Mouse (Mus musculus) embryonic facial prominence, embryonic 14.5 days (tissue): ENCODE data around the gene Atp8a1. TPM values are rescaled to one million over a fixed set of nuclear protein-coding genes. Genes with fewer than 3 reads are reported as not detected.
A peak's percentile ranks its signal among the peaks of the same experiment; 100 is the strongest.

Experiments used
- ATAC-seq: fragments of 200-750 bp; cut with Nextera tagmentation; 2 replicates; pipeline ENCODE4 v1.8.0; 2017; ENCODE audit warnings: low read depth, moderate number of reproducible peaks, moderate TSS enrichment
- DNase-seq: peaks from one replicate; pipeline ENCODE4 v3.0.0-alpha.2; 2015; ENCODE audit warnings: low spot score
- H3K27ac ChIP-seq: fragments of 300-500 bp; sonication (generic); replicated peaks from 2 replicates; pipeline ENCODE4 v1.5.1; 2014; ENCODE audit warnings: low read depth, mild to moderate bottlenecking, low read length, moderate library complexity
- H3K27me3 ChIP-seq: fragments of 300-500 bp; sonication (generic); replicated peaks from 2 replicates; pipeline ENCODE4 v1.6.1; 2014; ENCODE audit warnings: low read length; ENCODE audit not compliant: control insufficient read depth, insufficient read depth
- H3K36me3 ChIP-seq: fragments of 300-500 bp; sonication (generic); 2 replicates; pipeline ENCODE4 v1.6.1; 2014; ENCODE audit warnings: low read length, mixed read lengths; ENCODE audit not compliant: control insufficient read depth, insufficient read depth
- H3K4me1 ChIP-seq: fragments of 300-500 bp; sonication (generic); 2 replicates; pipeline ENCODE4 v1.6.1; 2014; ENCODE audit warnings: antibody characterized with exemption, low read length; ENCODE audit not compliant: control insufficient read depth, insufficient read depth
- H3K4me2 ChIP-seq: fragments of 300-500 bp; sonication (generic); 2 replicates; pipeline ENCODE4 v1.6.1; 2014; ENCODE audit warnings: low read depth, mild to moderate bottlenecking, low read length, moderate library complexity, mixed read lengths
- H3K4me3 ChIP-seq: fragments of 300-500 bp; sonication (generic); 2 replicates; pipeline ENCODE4 v1.5.1; 2014; ENCODE audit warnings: low read depth, mild to moderate bottlenecking, low read length
- H3K9ac ChIP-seq: fragments of 300-500 bp; sonication (generic); 2 replicates; pipeline ENCODE4 v1.6.1; 2014; ENCODE audit warnings: low read depth, mild to moderate bottlenecking, low read length, moderate library complexity, mixed read lengths
- H3K9me3 ChIP-seq: fragments of 300-500 bp; sonication (generic); 2 replicates; pipeline ENCODE4 v1.6.1; 2016; ENCODE audit warnings: low read length; ENCODE audit not compliant: control insufficient read depth
- WGBS: fragments of 180-500 bp; shearing (Covaris S2); extraction: QIAGEN DNeasy Blood & Tissue Kit; methylation state at CpG from one replicate; pipeline ENCODE4 v1.1.7; 2014; 5-methylcytosine and 5-hydroxymethylcytosine counted together
- polyA plus RNA-seq: library from polyadenylated mRNA; unstranded; fragments of >200 nt; fragmentation: Nextera tagmentation; extraction: Ambion mirVana; gene quantifications from 2 replicates; pipeline ENCODE4 v1.2.1, GENCODE M21; 2014

Gene Atp8a1
- polyA plus RNA-seq, 1 experiment from 2014 or later: 14.2 TPM

DNA sequence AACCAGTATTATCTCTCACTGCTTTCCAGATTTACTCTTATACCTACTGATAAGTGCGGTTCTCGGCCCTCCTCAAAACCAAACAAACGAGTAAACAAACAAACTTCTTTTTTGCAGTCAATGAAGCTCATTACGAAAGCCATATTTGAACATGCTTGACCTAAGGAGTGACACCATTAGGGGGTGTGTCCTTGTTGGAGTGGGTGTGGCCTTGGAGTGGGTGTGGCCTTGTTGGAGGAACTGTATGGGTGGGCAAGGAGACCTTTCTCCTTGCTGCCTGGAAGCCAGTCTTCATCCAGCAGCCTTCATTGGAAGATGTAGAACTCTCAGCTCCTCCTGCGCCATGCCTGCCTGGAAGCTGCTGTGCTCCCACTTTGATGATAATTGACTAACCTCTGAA lies 13.4 kb downstream of the Atp8a1 start:
- Histone ChIP-seq H3K27me3 (no peaks in the 10 kb centered on the region), H3K4me1 (no peaks in the 10 kb centered on the region), H3K4me3 (no peak overlapping the region), H3K9ac (no peak overlapping the region), H3K36me3 (no peaks in the 10 kb centered on the region), H3K27ac (no peak overlapping the region), H3K4me2 (no peak overlapping the region), H3K9me3 (no peaks in the 10 kb centered on the region)
- no peak for ATAC-seq
- no peak for DNase-seq
- WGBS: 95% methylated on average over 5 of the region's 5 CpGs

DNA sequence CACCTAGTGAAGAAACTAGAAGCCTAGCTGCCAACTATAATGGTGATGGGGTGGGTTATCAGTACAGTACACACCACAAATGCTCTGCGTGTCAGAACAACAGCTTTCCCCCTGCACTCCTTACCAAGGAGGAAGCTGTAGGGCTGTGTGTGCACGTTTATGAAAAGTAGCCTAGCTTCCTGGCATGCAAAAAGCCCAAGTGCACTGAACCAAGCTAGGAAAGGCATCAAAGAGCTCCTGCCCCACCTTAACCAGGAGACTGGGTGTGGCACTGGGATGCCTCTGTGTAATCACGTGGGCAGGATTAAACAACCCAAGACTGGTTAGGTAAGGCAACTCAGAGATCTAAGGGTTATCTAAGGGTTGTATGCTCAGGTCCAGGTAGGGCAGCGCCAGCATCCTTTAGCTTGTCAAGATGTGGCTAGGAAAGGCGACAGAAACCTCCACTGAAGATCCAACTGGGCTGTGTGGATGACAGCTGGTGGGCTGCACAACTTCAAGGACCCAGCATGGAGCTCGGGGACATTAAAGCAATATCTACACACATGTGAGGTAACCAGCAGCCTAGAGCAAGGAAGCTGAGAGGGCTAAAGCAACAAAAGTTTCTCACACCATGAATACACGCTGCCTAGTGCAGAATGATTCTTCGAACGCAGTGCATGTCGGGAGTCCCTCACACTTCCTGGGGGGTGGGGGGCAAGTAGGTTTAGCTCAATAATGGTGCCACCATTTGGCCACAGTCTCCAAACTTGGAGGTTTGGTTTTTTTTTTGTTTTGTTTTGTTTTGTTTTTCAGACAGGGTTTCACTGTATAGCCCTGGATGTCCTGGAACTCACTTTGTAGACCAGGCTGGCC lies 15.7 kb downstream of the Atp8a1 start:
- DNase-seq (peak; percentile 29), ATAC-seq (no peak)
- H3K27me3 ChIP-seq: no peaks in the 10 kb centered on the region
- no peaks in the 10 kb centered on the region for H3K4me1 ChIP-seq
- no peak overlapping the region for H3K4me3 ChIP-seq
- 80% methylated on average over 10 of the region's 10 CpGs for WGBS
- H3K4me2 ChIP-seq: no peak overlapping the region
- H3K9me3 ChIP-seq: no peaks in the 10 kb centered on the region
- H3K27ac ChIP-seq: no peak overlapping the region
- no peak overlapping the region for H3K9ac ChIP-seq
- no peaks in the 10 kb centered on the region for H3K36me3 ChIP-seq

DNA sequence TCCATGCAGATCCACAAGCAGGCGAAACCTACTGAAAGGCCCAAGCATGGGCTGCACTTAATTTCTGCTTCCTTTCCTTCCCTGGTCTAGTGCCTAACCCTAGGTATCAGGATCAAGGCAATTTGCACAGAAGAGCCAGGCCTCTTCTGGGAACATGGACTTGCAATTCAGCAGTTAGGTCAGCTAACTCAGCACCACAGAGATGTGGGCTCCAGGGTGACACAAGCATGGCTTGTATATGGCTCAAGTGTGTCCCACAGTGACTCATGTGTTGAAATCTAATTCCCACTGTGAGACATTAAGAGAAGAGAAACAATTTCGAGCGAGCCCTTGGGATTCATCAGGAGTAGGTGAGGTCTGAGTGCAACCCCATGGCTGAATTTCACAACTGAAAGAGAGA lies 18.9 kb downstream of the Atp8a1 start:
- H3K9ac ChIP-seq: no peak overlapping the region
- ATAC-seq: peak; percentile 17; the same call in 1 of the 2 replicates
- H3K27ac ChIP-seq: no peak overlapping the region
- no peak for DNase-seq
- H3K9me3 ChIP-seq: no peaks in the 10 kb centered on the region
- H3K36me3 ChIP-seq: no peaks in the 10 kb centered on the region
- H3K4me1 ChIP-seq: no peaks in the 10 kb centered on the region
- no peaks in the 10 kb centered on the region for H3K27me3 ChIP-seq
- H3K4me2 ChIP-seq: no peak overlapping the region
- 92% methylated on average over 3 of the region's 3 CpGs for WGBS
- H3K4me3 ChIP-seq: no peak overlapping the region

DNA sequence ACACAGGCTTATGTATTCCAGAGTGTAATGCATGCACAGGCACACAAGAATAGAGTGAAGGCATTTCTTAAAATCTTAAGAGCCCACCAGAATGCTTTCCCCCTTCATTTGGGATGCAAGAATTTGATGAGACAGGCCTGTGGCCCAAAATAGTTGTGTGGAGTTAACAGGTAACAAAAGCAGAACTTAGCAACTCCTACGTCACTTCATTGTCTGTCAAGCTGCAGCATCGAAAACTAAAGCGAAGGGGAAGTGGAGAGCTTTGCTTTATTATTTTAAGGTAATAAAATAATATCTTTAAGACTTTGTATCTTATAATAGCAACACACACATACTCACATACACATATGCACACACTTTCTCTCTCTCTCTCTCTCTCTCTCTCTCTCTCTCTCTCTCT lies 20.3 kb downstream of the Atp8a1 start:
- no peaks in the 10 kb centered on the region for H3K9me3 ChIP-seq
- ATAC-seq: no peak
- H3K36me3 ChIP-seq: no peaks in the 10 kb centered on the region

DNA sequence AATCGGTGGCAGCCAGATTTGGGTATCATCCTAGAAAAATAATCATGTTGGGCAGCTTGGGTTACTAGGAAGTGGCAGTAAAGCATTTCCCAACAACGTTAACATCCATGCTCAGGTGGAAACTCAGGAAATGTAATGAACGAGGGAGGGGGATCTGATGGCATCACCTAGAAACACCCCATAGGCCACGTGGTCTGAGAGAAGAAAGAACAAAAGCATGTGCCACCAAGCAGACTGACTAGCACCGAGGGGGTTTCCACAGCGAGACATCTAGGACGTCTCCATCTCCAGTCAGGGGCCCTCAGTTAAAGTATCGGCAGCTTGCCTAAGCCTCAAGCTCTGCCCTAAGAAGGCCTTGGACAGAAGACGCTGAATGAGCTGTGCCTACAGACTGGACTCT lies 21.0 kb downstream of the Atp8a1 start:
- no peaks in the 10 kb centered on the region for H3K4me1 ChIP-seq
- H3K4me3 ChIP-seq: no peak overlapping the region

More for the DNA sequence above, 20.3 kb downstream of the Atp8a1 start:
- H3K27ac ChIP-seq: no peak overlapping the region
- H3K4me3 ChIP-seq: no peak overlapping the region
- no peaks in the 10 kb centered on the region for H3K27me3 ChIP-seq
- H3K9ac ChIP-seq: no peak overlapping the region
- 95% methylated on average over 3 of the region's 3 CpGs for WGBS
- no peaks in the 10 kb centered on the region for H3K4me1 ChIP-seq
- no peak for DNase-seq
- no peak overlapping the region for H3K4me2 ChIP-seq

DNA sequence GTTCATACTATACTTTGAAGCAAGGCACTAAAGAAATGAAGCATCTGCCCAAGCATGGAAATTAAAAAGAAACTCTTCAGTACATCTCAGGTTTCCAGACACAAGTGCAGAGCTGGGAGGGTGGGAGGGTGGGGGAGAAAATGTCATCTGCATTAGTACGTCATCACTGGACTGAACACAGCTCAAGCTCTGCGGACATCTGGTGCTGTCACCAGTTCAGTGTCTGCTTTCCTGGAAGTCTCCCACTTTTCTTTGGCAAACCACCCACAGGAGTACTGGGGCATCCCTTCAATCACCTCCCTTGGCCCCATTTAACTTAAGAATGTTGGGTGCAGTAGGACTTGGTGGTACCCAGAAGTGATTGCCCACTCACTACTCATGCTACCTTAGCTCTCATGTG lies 22.6 kb downstream of the Atp8a1 start:
- 55% methylated on average over 2 of the region's 2 CpGs for whole genome bisulfite sequencing
- H3K4me2 ChIP-seq: no peak overlapping the region
- H3K9ac ChIP-seq: no peak overlapping the region
- H3K9me3 ChIP-seq: no peaks in the 10 kb centered on the region
- ATAC-seq (peak; percentile 38; the same call in 1 of the 2 replicates), DNase-seq (no peak)
- no peak overlapping the region for H3K4me3 ChIP-seq
- H3K36me3 ChIP-seq: no peaks in the 10 kb centered on the region
- no peak overlapping the region for H3K27ac ChIP-seq
- no peaks in the 10 kb centered on the region for H3K4me1 ChIP-seq
- H3K27me3 ChIP-seq: no peaks in the 10 kb centered on the region

More for the DNA sequence above, 21.0 kb downstream of the Atp8a1 start:
- ATAC-seq (no peak), DNase-seq (no peak)
- H3K27me3 ChIP-seq: no peaks in the 10 kb centered on the region
- H3K9me3 ChIP-seq: no peaks in the 10 kb centered on the region
- H3K9ac ChIP-seq: no peak overlapping the region
- WGBS: 83% methylated on average over 9 of the region's 9 CpGs
- H3K27ac ChIP-seq: no peak overlapping the region
- H3K36me3 ChIP-seq: no peaks in the 10 kb centered on the region
- H3K4me2 ChIP-seq: no peak overlapping the region

DNA sequence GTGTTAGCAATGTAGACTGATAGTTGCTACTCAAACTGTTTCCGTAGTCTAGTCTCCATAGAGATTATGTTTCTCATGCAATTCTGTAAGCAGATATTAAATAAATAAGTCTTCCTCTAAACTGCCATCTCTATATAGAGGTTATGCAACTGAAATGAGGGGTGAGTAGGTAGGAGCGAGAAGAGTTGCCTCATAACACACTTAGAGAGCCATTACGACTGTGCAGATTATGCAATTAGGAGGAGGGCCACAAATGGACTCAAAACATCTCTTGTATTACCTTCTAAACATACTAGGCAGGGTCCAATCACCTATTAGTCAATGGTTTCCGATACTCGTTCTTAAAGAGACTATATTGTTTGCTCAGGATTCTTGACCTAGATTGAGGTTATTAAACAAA lies 23.5 kb downstream of the Atp8a1 start:
- Histone ChIP-seq H3K9ac (no peak overlapping the region), H3K4me3 (no peak overlapping the region), H3K27me3 (no peaks in the 10 kb centered on the region), H3K36me3 (no peaks in the 10 kb centered on the region), H3K4me1 (no peaks in the 10 kb centered on the region), H3K27ac (no peak overlapping the region), H3K4me2 (no peak overlapping the region), H3K9me3 (no peaks in the 10 kb centered on the region)
- 82% methylated on average over 5 of the region's 5 CpGs for WGBS
- DNase-seq: no peak
- ATAC-seq: no peak

DNA sequence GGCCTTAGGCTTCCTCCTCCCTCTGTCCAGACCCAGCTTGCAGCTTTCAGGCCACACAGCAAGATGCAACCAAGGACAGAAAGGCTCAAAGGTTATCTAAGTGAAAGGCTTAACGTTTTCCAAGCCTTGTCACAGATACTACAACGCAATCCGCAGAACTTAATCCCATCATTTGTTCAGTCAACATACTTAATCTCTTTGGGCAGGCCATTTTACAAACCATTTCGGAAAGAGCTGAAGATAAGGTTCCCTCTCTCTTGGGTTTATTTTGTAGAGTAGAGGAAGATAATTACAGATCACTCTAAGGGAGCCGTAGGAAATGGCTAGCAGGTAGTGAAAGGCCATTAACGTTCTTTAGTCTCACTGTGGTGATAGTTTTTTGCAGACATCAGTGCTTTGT lies 24.6 kb downstream of the Atp8a1 start:
- WGBS: 74% methylated on average over 6 of the region's 6 CpGs

DNA sequence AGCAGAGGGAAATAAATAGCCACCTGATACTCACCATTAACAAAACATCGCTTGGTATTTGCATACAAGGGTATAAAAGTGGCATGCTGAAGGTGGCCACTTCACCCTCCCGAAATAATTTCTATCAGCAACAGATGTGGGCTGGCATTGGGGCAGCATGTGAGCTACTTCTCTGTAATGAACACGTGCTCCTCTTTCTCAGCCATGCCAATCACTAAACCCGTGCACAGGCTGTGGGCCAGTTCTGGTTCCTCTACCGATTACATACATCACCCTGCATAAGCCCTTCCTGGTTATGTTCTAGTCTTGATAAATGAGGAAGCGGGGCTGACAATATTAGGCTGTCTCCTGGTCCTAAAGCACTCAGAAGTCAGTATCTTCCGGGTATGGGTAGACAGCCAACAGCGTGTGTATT lies 25.2 kb downstream of the Atp8a1 start:
- Histone ChIP-seq H3K4me3 (no peak overlapping the region), H3K27me3 (no peaks in the 10 kb centered on the region), H3K36me3 (no peaks in the 10 kb centered on the region), H3K4me1 (no peaks in the 10 kb centered on the region), H3K9ac (no peak overlapping the region), H3K4me2 (no peak overlapping the region), H3K27ac (no peak overlapping the region), H3K9me3 (no peaks in the 10 kb centered on the region)
- no peak for DNase-seq
- WGBS: 81% methylated on average over 8 of the region's 8 CpGs
- ATAC-seq: no peak

More for the DNA sequence above, 24.6 kb downstream of the Atp8a1 start:
- no peak overlapping the region for H3K4me2 ChIP-seq
- no peaks in the 10 kb centered on the region for H3K27me3 ChIP-seq
- ATAC-seq: no peak
- H3K4me1 ChIP-seq: no peaks in the 10 kb centered on the region
- no peak overlapping the region for H3K27ac ChIP-seq
- no peak overlapping the region for H3K9ac ChIP-seq
- no peak for DNase-seq
- no peak overlapping the region for H3K4me3 ChIP-seq
- no peaks in the 10 kb centered on the region for H3K9me3 ChIP-seq
- H3K36me3 ChIP-seq: no peaks in the 10 kb centered on the region
